Mouse (Mus musculus) heart, embryonic 12.5 days (tissue): ENCODE data around the gene Rnf113a2. TPM values are rescaled to one million over a fixed set of nuclear protein-coding genes. Genes with fewer than 3 reads are reported as not detected.

Experiments used
- ATAC-seq: fragments of 200-750 bp; cut with Nextera tagmentation; 2 replicates; pipeline ENCODE4 v1.8.0; 2017; ENCODE audit warnings: moderate TSS enrichment, moderate library complexity; ENCODE audit not compliant: insufficient number of reproducible peaks, low FRiP score
- H3K27ac ChIP-seq: fragments of 300-500 bp; sonication (generic); 2 replicates; pipeline ENCODE4 v1.5.1; 2016; ENCODE audit warnings: mild to moderate bottlenecking, moderate library complexity; ENCODE audit not compliant: poor library complexity, severe bottlenecking
- H3K27me3 ChIP-seq: fragments of 300-500 bp; sonication (generic); replicated peaks from 2 replicates; pipeline ENCODE4 v1.6.1; 2016; ENCODE audit warnings: mild to moderate bottlenecking, moderate library complexity
- H3K36me3 ChIP-seq: fragments of 300-500 bp; sonication (generic); 2 replicates; pipeline ENCODE4 v1.6.1; 2016; ENCODE audit warnings: mild to moderate bottlenecking, moderate library complexity
- H3K4me1 ChIP-seq: fragments of 300-500 bp; sonication (generic); replicated peaks from 2 replicates; pipeline ENCODE4 v1.6.1; 2016; ENCODE audit warnings: mild to moderate bottlenecking
- H3K4me2 ChIP-seq: fragments of 300-500 bp; sonication (generic); 2 replicates; pipeline ENCODE4 v1.6.1; 2016; ENCODE audit warnings: mild to moderate bottlenecking, moderate library complexity
- H3K4me3 ChIP-seq: fragments of 300-500 bp; sonication (generic); 2 replicates; pipeline ENCODE4 v1.5.1; 2016; ENCODE audit warnings: mild to moderate bottlenecking
- H3K9ac ChIP-seq: fragments of 300-500 bp; sonication (generic); 2 replicates; pipeline ENCODE4 v1.6.1; 2016; ENCODE audit warnings: mild to moderate bottlenecking, moderate library complexity
- H3K9me3 ChIP-seq: fragments of 300-500 bp; sonication (generic); replicated peaks from 2 replicates; pipeline ENCODE4 v1.6.1; 2016; ENCODE audit warnings: mild to moderate bottlenecking, moderate library complexity
- WGBS: fragments of 180-500 bp; shearing (Covaris S2); methylation state at CpG from one replicate; pipeline ENCODE4 v1.1.7; 2016; 5-methylcytosine and 5-hydroxymethylcytosine counted together
- polyA plus RNA-seq: library from polyadenylated mRNA; unstranded; fragments of >200 nt; fragmentation: Nextera tagmentation; extraction: Ambion mirVana; gene quantifications from 2 replicates; pipeline ENCODE4 v1.2.1, GENCODE M21; 2016

Rnf113a2 gene
- polyA plus RNA-seq, 1 experiment from 2014 or later, result 21.3 TPM

- 83% methylated on average over 14 of the region's 14 CpGs for WGBS
- peaks cover 24% of the 10 kb centered on the region for H3K36me3 ChIP-seq
- ATAC-seq, result no peak
- H3K9me3 ChIP-seq, result no peaks in the 10 kb centered on the region
- H3K4me1 ChIP-seq, result 0 out of 2 replicates have a peak, but pooled peaks cover 9% of the 10 kb centered on the region
- no peak overlapping the region for H3K4me2 ChIP-seq
- H3K9ac ChIP-seq, result no peak overlapping the region
- H3K27ac ChIP-seq, result no peak overlapping the region
- no peaks in the 10 kb centered on the region for H3K27me3 ChIP-seq
- H3K4me3 ChIP-seq, result no peak overlapping the region
Observed at GRCm38 (mm10) chr12:84396947-84397679, 19.9 kb upstream of the Rnf113a2 start.

GRCm38 (mm10) chr12:84397685-84398084 is 19.3 kb upstream of the Rnf113a2 start:
- Histone ChIP-seq H3K27me3 (no peaks in the 10 kb centered on the region), H3K9ac (no peak overlapping the region), H3K4me3 (no peak overlapping the region), H3K9me3 (no peaks in the 10 kb centered on the region), H3K27ac (no peak overlapping the region), H3K4me2 (no peak overlapping the region), H3K36me3 (peaks cover 20% of the 10 kb centered on the region), H3K4me1 (0 out of 2 replicates have a peak, but pooled peaks cover 9% of the 10 kb centered on the region)
- ATAC-seq, result no peak

- H3K27ac ChIP-seq, result no peak overlapping the region
- no peak for ATAC-seq
- WGBS, result 83% methylated on average over 5 of the region's 5 CpGs
- H3K4me1 ChIP-seq, result 0 out of 2 replicates have a peak, but pooled peaks cover 9% of the 10 kb centered on the region
- no peaks in the 10 kb centered on the region for H3K9me3 ChIP-seq
- H3K4me2 ChIP-seq, result no peak overlapping the region
- H3K27me3 ChIP-seq, result no peaks in the 10 kb centered on the region
- no peak overlapping the region for H3K9ac ChIP-seq
- no peak overlapping the region for H3K4me3 ChIP-seq
- peaks cover 14% of the 10 kb centered on the region for H3K36me3 ChIP-seq
Observed at GRCm38 (mm10) chr12:84398629-84399028, 18.4 kb upstream of the Rnf113a2 start.

- 0 out of 2 replicates have a peak, but pooled peaks cover 9% of the 10 kb centered on the region for H3K4me1 ChIP-seq
- WGBS, result 82% methylated on average over 9 of the region's 9 CpGs
- H3K36me3 ChIP-seq, result peaks cover 14% of the 10 kb centered on the region
- H3K4me3 ChIP-seq, result no peak overlapping the region
- H3K27me3 ChIP-seq, result no peaks in the 10 kb centered on the region
- no peak for ATAC-seq
- H3K4me2 ChIP-seq, result no peak overlapping the region
- H3K9me3 ChIP-seq, result no peaks in the 10 kb centered on the region
- no peak overlapping the region for H3K9ac ChIP-seq
- no peak overlapping the region for H3K27ac ChIP-seq
Observed at GRCm38 (mm10) chr12:84399135-84399534, 17.9 kb upstream of the Rnf113a2 start.

- Histone ChIP-seq H3K9ac (no peak overlapping the region), H3K4me1 (0 out of 2 replicates have a peak, but pooled peaks cover 9% of the 10 kb centered on the region), H3K27me3 (no peaks in the 10 kb centered on the region), H3K9me3 (no peaks in the 10 kb centered on the region), H3K36me3 (peaks cover 10% of the 10 kb centered on the region), H3K4me3 (no peak overlapping the region), H3K4me2 (no peak overlapping the region), H3K27ac (no peak overlapping the region)
- no peak for ATAC-seq
- WGBS, result 71% methylated on average over 9 of the region's 9 CpGs
Observed at GRCm38 (mm10) chr12:84399663-84400062, 17.3 kb upstream of the Rnf113a2 start.

- Histone ChIP-seq H3K4me3 (no peak overlapping the region), H3K27ac (no peak overlapping the region), H3K27me3 (no peaks in the 10 kb centered on the region), H3K9me3 (no peaks in the 10 kb centered on the region), H3K4me2 (no peak overlapping the region), H3K9ac (no peak overlapping the region), H3K36me3 (peaks cover 10% of the 10 kb centered on the region), H3K4me1 (0 out of 2 replicates have a peak, but pooled peaks cover 9% of the 10 kb centered on the region)
- WGBS, result 61% methylated on average over 3 of the region's 3 CpGs
- no peak for ATAC-seq
Observed at GRCm38 (mm10) chr12:84400068-84400467, 16.9 kb upstream of the Rnf113a2 start.

GRCm38 (mm10) chr12:84400653-84401052 is 16.3 kb upstream of the Rnf113a2 start:
- ATAC-seq, result no peak
- 58% methylated on average over 3 of the region's 3 CpGs for WGBS

GRCm38 (mm10) chr12:84402923-84403322 is 14.1 kb upstream of the Rnf113a2 start:
- Histone ChIP-seq H3K9me3 (no peaks in the 10 kb centered on the region), H3K9ac (no peak overlapping the region), H3K27me3 (no peaks in the 10 kb centered on the region), H3K4me3 (no peak overlapping the region), H3K4me1 (peaks cover 13% of the 10 kb centered on the region), H3K36me3 (no peaks in the 10 kb centered on the region; the same call in 1 of the 2 replicates), H3K27ac (no peak overlapping the region), H3K4me2 (no peak overlapping the region)
- ATAC-seq, result no peak
- WGBS, result 46% methylated on average over 9 of the region's 9 CpGs

More at GRCm38 (mm10) chr12:84400653-84401052, 16.3 kb upstream of the Rnf113a2 start:
- H3K36me3 ChIP-seq, result peaks cover 10% of the 10 kb centered on the region
- H3K9me3 ChIP-seq, result no peaks in the 10 kb centered on the region
- H3K27me3 ChIP-seq, result no peaks in the 10 kb centered on the region
- no peak overlapping the region for H3K4me3 ChIP-seq
- H3K4me1 ChIP-seq, result 0 out of 2 replicates have a peak, but pooled peaks cover 9% of the 10 kb centered on the region
- H3K27ac ChIP-seq, result no peak overlapping the region
- H3K9ac ChIP-seq, result no peak overlapping the region
- no peak overlapping the region for H3K4me2 ChIP-seq

- no peak for ATAC-seq
- Histone ChIP-seq H3K27ac (no peak overlapping the region), H3K9ac (no peak overlapping the region)
Observed at GRCm38 (mm10) chr12:84404541-84404940, 12.5 kb upstream of the Rnf113a2 start.

GRCm38 (mm10) chr12:84407259-84407658 is 9.7 kb upstream of the Rnf113a2 start:
- WGBS, result 58% methylated on average over 4 of the region's 4 CpGs
- Histone ChIP-seq H3K4me3 (no peak overlapping the region), H3K27ac (no peak overlapping the region), H3K9me3 (no peaks in the 10 kb centered on the region), H3K4me2 (no peak overlapping the region), H3K36me3 (no peaks in the 10 kb centered on the region; the same call in 1 of the 2 replicates), H3K9ac (no peak overlapping the region), H3K4me1 (peaks cover 8% of the 10 kb centered on the region), H3K27me3 (no peaks in the 10 kb centered on the region)
- no peak for ATAC-seq

More at GRCm38 (mm10) chr12:84404541-84404940, 12.5 kb upstream of the Rnf113a2 start:
- Histone ChIP-seq H3K27me3 (no peaks in the 10 kb centered on the region), H3K36me3 (no peaks in the 10 kb centered on the region; the same call in 1 of the 2 replicates), H3K4me3 (no peak overlapping the region), H3K4me1 (peaks cover 16% of the 10 kb centered on the region), H3K4me2 (no peak overlapping the region), H3K9me3 (no peaks in the 10 kb centered on the region)
- 87% methylated on average over 6 of the region's 6 CpGs for WGBS

- Histone ChIP-seq H3K4me2 (peak overlapping the region; percentile 93), H3K36me3 (no peaks in the 10 kb centered on the region), H3K27ac (peak overlapping the region; percentile 82), H3K9me3 (no peaks in the 10 kb centered on the region), H3K27me3 (no peaks in the 10 kb centered on the region), H3K4me3 (peak overlapping the region; percentile 78), H3K4me1 (peaks cover 8% of the 10 kb centered on the region), H3K9ac (peak overlapping the region; percentile 87)
- peak; percentile 75 for ATAC-seq
- WGBS, result 2% methylated on average over 49 of the region's 52 CpGs
Observed at GRCm38 (mm10) chr12:84407874-84408818, 8.8 kb upstream of the Rnf113a2 start.
